Mouse (Mus musculus): ENCODE data around the gene Gm20662.

The Gm20662 gene

DNA sequence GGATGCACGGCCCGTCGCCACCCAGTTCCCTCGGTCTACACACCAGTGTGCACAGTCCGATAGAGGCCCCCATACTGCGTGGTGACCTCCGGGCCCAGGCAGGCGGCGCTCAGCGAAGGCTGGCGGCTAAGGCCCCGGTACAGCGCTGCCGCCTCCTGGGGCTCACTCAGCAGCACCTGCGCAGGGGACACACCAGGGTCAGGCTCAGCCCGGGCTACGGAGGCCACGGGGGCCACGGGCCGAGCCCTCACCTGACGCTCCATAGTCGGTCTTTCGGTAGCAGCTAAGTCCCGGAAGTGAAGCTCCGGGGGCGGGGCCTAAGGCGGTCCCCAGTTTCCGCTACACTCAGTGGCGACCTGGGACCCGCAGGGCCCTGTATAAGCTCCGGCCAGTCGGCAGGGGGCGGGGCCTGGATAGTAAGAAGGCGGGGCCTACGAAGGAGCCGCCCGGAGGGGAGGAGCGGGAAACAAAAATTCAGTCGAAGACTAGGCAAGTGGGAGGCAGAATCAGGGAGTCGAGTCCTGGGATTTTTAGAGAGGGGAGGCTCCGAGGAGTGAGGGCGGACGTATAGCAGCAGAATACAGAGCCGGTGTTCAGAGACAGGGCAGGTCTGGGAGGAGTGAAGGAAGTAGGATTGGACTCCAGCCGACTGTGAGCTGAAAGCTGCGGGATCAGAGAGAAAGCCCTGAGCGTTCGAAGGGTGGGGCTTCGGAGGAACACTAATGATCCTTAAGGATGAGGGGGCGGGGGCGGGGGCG, 98.2 kb downstream of the Gm20662 start, which contains the start of gene Apeh:
Apeh (minus strand) TSS at position 423 of the 758 bp plus-strand sequence.
- peak; percentile 97 for DNase-seq
